Mouse (Mus musculus) layer of hippocampus, postnatal 36 days (tissue): Measurements from ENCODE around the gene Tspan13. TPM values are rescaled to one million over a fixed set of nuclear protein-coding genes. Genes with fewer than 3 reads are reported as not detected.

Experiments
- DNase-seq, 2 experiments: peaks; one replicate each; pipeline ENCODE4 v3.0.0; 2022
- total RNA-seq, 2 experiments: library from RNA; stranded (reverse); gene quantifications; 2 replicates each; pipeline ENCODE4 v1.2.3; 2021

Tspan13 gene
- total RNA-seq, 2 experiments from 2014 or later, result 280 to 297 TPM

GRCm38 (mm10) chr12:36030660-36031363 is 11.5 kb downstream of the Tspan13 start:
- DNase-seq, result no peak

GRCm38 (mm10) chr12:36029687-36030086 is 12.6 kb downstream of the Tspan13 start:
- DNase-seq, result no peak

DNA sequence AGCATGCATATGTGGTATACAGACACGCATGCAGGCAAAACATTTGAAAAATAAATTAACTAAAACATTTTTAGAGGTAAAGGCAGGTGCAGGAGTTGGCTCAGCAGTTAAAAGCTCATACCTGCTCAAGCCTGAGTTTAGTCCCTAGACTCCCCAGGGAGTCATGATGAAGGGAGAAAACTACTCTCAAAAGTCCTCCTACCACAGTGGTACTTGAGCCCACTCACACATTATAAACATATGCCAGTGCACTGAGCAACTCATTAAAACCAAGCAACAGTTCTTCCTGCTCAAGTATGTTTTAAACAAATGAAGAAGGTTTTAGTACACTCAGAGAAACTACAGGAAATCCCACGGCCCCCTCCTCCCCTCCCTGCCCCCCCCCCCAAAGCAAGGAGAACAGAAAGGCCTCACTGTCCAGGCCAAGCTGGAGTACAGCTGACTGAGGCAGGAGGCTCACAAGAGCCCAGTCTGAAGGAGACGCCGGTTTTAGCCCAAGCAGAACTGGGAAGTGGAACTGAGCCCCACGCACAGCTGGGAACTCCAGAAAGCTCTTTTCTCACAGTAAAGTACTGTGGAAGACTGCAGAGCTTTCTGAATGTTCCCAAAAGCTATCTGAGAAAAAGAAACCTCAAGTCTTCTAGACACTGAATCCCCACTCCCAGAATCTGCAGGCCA is 13.2 kb downstream of the Tspan13 start:
- DNase-seq, result no peak

DNA sequence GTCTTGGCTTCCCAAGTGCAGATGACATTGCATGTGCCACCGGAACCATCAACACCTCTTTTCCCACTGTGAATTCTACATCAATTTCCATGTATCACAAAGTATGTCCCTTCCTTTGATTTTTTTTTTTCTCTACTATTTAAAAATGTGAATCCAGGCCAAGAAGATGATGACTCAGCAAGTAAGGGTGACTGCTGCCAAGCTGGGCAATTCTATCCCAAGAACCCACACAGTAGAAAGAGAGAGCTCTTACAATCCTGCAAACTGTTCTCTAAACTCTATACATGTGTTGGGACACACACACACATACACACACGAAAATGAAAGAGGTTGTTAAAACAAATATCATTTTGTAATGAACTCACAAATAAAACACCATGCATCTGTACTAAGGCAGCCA is 15.1 kb downstream of the Tspan13 start:
- no peak for DNase-seq

DNA sequence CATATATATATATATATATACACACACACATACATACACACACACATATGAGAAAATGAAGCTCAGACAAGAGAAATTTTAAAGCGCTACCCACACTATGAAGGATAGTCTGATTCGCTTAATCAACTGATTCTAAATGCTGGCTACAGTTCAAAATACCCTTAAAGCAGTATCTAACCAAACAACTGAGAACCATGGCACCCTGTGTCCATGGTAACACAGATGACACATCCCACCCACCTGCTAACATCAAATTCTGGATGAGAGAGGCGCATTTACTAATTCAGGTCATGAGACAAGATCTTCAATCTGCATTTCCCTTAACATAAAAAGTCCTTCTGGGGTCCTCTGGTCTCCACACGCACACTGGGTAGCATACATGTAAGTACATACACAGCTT is 16.2 kb downstream of the Tspan13 start:
- no peak for DNase-seq

- no peak for DNase-seq
Observed at GRCm38 (mm10) chr12:36020710-36021109, 21.6 kb downstream of the Tspan13 start.

DNA sequence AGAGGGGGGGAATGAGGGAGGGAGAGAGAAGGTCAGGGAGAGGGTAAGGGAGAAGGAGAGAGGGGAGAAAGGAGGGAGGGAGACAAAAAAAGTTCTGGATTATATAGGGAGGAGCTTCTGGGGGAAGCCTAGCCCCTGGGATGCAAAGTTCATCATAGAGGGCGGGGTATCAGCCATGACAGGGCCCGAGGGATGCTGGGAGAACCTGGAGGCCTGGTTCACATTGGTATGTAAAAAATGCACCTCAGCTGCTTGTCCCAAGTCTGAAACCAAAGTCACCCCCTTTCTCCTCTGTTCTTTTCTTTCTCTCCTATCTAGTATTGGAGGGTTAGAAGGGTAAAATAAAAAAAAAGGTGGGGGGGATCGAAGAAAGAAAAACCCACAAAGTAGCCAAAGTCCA is 22.2 kb downstream of the Tspan13 start:
- no peak for DNase-seq

DNA sequence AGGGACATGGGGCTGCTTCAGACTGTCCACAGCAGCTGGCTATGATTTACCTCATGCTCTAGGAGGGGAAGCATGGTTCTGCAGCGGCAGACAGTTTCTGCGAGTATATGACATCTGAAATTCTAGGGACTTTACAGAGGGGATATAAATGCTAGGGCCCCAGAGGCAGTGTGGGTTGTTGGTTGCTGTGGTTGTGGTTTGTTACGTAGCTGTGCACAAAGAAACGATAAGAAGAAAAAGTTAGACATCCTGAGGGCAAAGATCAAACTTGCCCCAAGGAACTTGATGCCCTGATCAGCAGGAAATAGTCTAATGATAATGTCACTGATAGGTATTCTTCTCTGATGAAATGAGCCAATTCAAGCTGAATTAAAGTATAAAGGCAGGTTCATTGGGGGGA is 22.7 kb downstream of the Tspan13 start:
- no peak for DNase-seq

- no peak for DNase-seq
Observed at GRCm38 (mm10) chr12:36017791-36018190, 24.5 kb downstream of the Tspan13 start.

GRCm38 (mm10) chr12:36013216-36013910 is 28.9 kb downstream of the Tspan13 start:
- DNase-seq, result no peak

GRCm38 (mm10) chr12:36008364-36009047 is 33.8 kb downstream of the Tspan13 start:
- DNase-seq, result no peak

DNA sequence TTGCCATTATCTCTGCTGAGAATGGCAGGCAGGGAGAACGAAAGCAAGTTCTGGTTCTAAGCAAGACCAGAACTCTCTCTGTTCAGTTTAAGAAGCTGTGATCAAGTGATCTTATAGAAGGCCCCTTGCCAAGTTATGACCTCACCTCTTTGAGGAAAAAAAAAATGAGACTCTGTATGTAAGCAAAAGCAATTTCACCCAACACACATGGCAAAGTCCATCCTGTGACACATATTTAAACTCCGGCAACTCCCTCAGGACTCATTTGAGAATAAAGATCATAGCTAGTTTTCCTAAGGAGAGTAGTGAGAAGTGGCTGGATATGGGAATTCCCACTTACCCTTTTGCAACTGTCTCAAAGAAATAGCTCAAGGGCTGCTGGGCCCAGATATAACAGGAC is 34.7 kb downstream of the Tspan13 start:
- no peak for DNase-seq

DNA sequence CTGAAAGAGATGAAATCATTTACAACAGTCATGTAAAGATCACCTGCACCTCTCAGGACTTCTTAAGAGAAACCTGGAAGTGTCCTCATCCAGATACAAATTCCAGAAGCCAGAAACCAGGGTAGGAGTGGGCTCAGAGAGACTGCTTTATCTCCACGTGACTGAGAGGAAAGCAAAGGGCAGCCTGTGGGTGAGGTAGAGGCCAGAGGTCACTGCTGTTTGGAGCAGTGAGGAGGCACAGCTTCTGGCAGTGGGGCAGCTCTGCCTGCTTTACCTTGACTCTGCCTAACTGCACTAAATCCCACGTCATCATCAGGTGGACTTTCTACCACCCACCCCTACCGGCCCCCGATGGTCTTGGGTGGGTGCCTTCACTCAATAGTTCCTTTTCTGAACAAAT is 37.6 kb downstream of the Tspan13 start:
- DNase-seq, result no peak

DNA sequence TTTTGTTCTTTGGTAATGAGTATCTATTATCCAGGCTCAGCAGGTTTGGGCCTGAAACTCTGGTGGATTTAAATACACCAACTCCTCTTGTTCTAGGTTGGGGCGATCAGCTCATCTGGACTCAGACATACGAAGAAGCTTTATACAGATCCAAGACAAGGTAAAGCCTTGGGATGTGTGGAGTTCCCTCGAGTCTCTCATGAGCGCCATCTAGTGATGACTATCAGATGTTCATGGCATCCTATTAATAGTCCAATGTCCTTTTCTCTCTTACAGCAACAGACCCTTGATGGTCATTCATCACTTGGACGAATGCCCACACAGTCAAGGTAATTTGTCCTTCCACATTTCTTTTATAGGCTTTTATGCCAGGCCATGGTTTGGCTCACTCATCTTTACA is 46.5 kb downstream of the Tspan13 start:
- DNase-seq, result no peak

GRCm38 (mm10) chr12:35994098-35994497 is 48.2 kb downstream of the Tspan13 start:
- no peak for DNase-seq

GRCm38 (mm10) chr12:35993583-35993982 is 48.7 kb downstream of the Tspan13 start:
- DNase-seq, result no peak

DNA sequence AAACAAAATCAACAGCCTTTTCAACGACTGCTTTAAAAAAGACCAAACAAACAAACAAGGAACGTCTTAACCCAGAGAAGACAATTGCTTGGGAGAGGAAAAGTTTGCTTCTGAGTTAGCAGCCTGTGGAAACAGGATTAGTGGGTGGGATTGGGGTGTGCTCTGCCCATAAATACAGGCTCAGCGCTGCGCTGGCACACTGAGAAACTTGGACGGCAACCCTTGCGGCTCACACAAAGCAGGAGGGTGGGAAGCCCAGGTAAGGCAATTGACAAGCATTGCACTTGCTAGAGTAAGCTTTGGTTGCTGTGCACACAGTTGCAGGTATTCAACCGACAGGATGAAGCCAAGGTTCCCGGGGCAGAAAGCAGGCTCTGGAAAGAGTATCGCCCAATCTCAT is 49.6 kb downstream of the Tspan13 start, which contains the start of gene Agr2:
Gene Agr2 (plus strand): TSS at position 197 of the 400 bp plus-strand sequence.
- no peak for DNase-seq

DNA sequence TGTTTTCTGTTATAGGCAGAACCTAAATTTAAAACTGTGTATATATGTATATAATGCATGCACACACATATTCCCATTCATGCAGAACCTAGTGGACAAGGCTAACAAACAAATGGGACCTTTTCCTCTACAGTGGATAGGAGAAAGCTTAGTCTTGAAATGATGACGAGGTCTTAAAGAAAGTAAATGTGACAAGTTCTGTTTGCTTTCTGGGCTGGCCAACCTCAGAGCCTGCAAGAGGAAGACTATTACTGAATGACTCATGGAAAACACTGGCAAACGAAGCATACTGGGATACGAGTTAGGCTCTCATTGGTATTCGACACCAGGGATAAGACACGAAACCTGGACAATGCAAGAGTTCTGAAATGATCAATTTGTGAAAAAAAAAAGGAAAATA is 57.6 kb downstream of the Tspan13 start:
- DNase-seq, result no peak

DNA sequence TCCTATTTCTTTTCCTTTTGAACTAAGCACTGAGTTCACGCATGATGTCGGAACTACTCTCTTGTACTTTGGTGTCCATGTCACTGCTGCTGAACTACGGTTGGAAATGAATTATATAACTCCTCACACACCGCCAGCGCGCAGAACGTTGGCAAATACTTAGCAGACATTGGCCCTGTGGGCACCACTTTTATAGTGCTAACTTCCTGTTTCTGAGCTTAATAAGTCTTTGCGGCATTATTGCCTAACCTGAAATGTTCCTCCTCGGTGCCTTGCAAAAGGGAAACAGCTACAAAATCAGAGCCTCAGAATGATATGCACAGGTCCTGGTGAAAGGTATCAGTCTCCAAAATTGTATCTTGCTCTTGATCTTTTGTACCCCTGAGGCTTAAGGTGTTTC is 58.8 kb downstream of the Tspan13 start:
- no peak for DNase-seq

DNA sequence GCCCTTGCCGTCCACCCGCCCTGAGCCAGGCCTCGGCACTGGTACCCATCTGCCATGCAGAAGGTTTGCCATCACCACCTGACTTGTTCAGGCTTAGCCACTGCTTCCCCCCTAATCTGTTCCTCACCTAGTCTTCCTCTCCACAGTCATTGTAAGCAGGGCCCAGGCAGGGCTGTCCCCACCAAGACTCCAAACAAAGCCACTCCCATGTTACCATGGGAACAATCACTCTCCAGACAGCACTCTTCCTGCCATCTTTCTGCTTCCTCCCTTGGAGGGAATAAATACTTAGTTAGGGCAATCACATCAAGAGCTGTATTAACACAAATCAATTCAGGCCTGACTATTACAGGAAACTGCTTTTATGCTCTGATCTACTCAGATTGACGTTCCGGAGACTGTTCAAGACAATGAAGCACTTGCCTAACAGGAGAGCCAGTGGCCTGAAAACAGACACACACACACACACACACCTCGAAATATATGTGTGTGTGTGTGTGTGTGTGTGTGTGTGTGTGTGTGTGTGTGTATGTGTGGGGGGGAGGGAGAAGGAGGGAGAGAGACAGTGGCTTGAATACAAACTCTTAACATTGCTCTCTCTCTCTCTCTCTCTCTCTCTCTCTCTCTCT is 60.5 kb downstream of the Tspan13 start:
- no peak for DNase-seq

GRCm38 (mm10) chr12:35979625-35980024 is 62.7 kb downstream of the Tspan13 start:
- DNase-seq, result no peak

DNA sequence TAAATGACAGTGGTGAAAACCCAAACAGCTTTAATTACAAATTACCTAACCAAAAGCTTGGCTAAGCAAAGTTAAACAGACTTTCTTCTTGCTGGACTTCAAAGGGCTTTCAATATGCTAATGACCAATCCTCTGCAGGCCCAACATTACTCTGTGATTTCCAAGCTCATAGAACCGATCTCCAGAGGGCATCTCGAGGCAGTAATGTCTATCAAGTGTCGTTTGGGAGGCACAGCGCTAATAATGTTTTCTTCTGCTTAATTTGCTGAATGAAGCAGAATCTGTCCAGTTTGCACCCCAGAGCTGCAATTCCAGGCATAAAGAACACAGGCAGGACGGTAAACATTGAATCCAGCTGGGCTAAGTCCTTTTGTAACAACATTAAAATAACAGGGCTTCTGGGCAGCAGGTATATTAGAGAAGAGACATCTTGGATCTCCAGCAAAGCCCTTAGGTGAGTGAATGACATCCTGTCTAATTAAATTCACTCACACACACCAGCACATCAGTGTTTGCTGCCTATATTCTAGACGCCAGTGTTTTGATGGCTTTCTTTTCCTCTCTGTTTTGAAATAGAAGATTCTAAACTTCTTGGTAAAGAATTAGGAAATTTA is 64.6 kb downstream of the Tspan13 start:
- no peak for DNase-seq
